Mouse (Mus musculus) heart, embryonic 11.5 days (tissue): Measurements from ENCODE around the gene Chsy1. TPM values are rescaled to one million over a fixed set of nuclear protein-coding genes. Genes with fewer than 3 reads are reported as not detected.

Source experiments
- ATAC-seq: fragments of 200-750 bp; cut with Nextera tagmentation; replicated peaks from 2 replicates; pipeline ENCODE4 v1.8.0; 2017; ENCODE audit warnings: moderate library complexity; ENCODE audit not compliant: insufficient number of reproducible peaks, low FRiP score, low TSS enrichment
- H3K27ac ChIP-seq: fragments of 300-500 bp; sonication (generic); 2 replicates; pipeline ENCODE4 v1.5.1; 2014; ENCODE audit warnings: mild to moderate bottlenecking, low read depth, low read length
- H3K27me3 ChIP-seq: fragments of 300-500 bp; sonication (generic); 2 replicates; pipeline ENCODE4 v1.6.1; 2014; ENCODE audit warnings: mild to moderate bottlenecking, low read length, mixed read lengths; ENCODE audit not compliant: control insufficient read depth, insufficient read depth
- H3K36me3 ChIP-seq: fragments of 300-500 bp; sonication (generic); 2 replicates; pipeline ENCODE4 v1.6.1; 2014; ENCODE audit warnings: mild to moderate bottlenecking, low read length, moderate library complexity, mixed read lengths; ENCODE audit not compliant: control insufficient read depth, insufficient read depth
- H3K4me1 ChIP-seq: fragments of 300-500 bp; sonication (generic); 2 replicates; pipeline ENCODE4 v1.6.1; 2014; ENCODE audit warnings: low read length; ENCODE audit not compliant: control insufficient read depth, insufficient read depth
- H3K4me2 ChIP-seq: fragments of 300-500 bp; sonication (generic); 2 replicates; pipeline ENCODE4 v1.6.1; 2014; ENCODE audit warnings: mild to moderate bottlenecking, moderate library complexity
- H3K4me3 ChIP-seq: fragments of 300-500 bp; sonication (generic); 2 replicates; pipeline ENCODE4 v1.5.1; 2014; ENCODE audit warnings: low read depth, low read length
- H3K9ac ChIP-seq: fragments of 300-500 bp; sonication (generic); 2 replicates; pipeline ENCODE4 v1.6.1; 2014; ENCODE audit warnings: mild to moderate bottlenecking, low read depth, low read length, moderate library complexity
- H3K9me3 ChIP-seq: fragments of 300-500 bp; sonication (generic); replicated peaks from 2 replicates; pipeline ENCODE4 v1.6.1; 2016; ENCODE audit warnings: low read length; ENCODE audit not compliant: control insufficient read depth
- WGBS: fragments of 180-500 bp; shearing (Covaris S2); extraction: QIAGEN DNeasy Blood & Tissue Kit; methylation state at CpG from one replicate; pipeline ENCODE4 v1.1.7; 2014; ENCODE audit not compliant: insufficient replicate concordance; 5-methylcytosine and 5-hydroxymethylcytosine counted together
- polyA plus RNA-seq: library from polyadenylated mRNA; unstranded; fragments of >200 nt; fragmentation: Nextera tagmentation; extraction: Ambion mirVana; gene quantifications from 2 replicates; pipeline ENCODE4 v1.2.1, GENCODE M21; 2014

Gene Chsy1
- polyA plus RNA-seq, 1 experiment from 2014 or later = 29.0 TPM

DNA sequence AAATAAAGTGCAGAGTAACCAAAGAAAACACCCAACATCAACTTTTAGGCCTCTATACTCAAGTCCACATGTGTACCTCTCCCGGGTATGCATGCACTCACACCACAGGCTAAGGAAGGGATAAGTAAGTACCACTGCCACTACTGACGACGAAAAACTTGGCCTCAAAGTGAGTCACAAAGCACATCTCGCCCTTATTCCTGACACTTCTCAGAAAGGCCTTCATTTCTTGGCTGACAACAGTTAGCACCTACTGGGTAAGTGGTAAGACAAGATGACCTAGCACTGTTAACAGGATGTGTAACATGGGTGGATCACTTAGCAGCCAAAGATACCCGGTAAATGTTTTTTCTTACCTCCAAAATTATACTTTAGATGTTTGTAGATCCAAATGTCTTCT, 4.8 kb upstream of the Chsy1 start:
- H3K9ac ChIP-seq = no peak overlapping the region
- no peaks in the 10 kb centered on the region; the same call in none of the 2 replicates for H3K27me3 ChIP-seq
- H3K27ac ChIP-seq = no peak overlapping the region
- no peak overlapping the region for H3K4me3 ChIP-seq
- 0 out of 2 replicates have a peak, but pooled peaks cover 4% of the 10 kb centered on the region for H3K4me1 ChIP-seq
- no peaks in the 10 kb centered on the region for H3K36me3 ChIP-seq
- WGBS = 77% methylated on average over 5 of the region's 5 CpGs
- H3K4me2 ChIP-seq = no peak overlapping the region
- no peak for ATAC-seq
- H3K9me3 ChIP-seq = no peaks in the 10 kb centered on the region

DNA sequence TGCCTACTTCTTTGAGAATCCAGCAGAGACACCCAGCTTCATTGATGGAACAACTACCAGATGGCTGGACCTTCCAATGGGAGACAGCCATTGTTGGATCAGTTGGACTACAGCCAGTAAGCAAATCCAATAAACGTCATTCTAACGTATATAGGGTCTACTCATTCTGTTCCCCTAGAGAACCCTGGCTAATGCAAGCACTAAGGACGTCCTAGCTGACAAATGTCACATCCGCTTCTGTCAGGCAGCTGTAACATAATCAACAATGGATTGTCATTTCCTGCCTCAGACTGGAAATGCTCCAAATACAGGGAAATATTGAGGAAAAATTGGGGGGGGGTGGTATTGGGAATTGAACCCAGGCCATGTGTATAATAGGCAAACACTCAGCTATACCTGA, 3.5 kb upstream of the Chsy1 start:
- no peak overlapping the region for H3K4me3 ChIP-seq
- H3K4me1 ChIP-seq = 0 out of 2 replicates have a peak, but pooled peaks cover 4% of the 10 kb centered on the region
- 63% methylated on average over 4 of the region's 4 CpGs for WGBS
- H3K27me3 ChIP-seq = no peaks in the 10 kb centered on the region; the same call in 1 of the 2 replicates
- H3K9ac ChIP-seq = no peak overlapping the region
- no peaks in the 10 kb centered on the region for H3K36me3 ChIP-seq
- no peak overlapping the region for H3K27ac ChIP-seq
- ATAC-seq = no peak
- H3K9me3 ChIP-seq = no peaks in the 10 kb centered on the region
- H3K4me2 ChIP-seq = no peak overlapping the region

GRCm38 (mm10) chr7:66106581-66107056, 2.7 kb upstream of the Chsy1 start:
- H3K27ac ChIP-seq = no peak overlapping the region
- H3K4me3 ChIP-seq = no peak overlapping the region
- no peaks in the 10 kb centered on the region for H3K36me3 ChIP-seq
- H3K4me2 ChIP-seq = no peak overlapping the region
- H3K9me3 ChIP-seq = no peaks in the 10 kb centered on the region
- 0 out of 2 replicates have a peak, but pooled peaks cover 4% of the 10 kb centered on the region for H3K4me1 ChIP-seq
- no peak overlapping the region for H3K9ac ChIP-seq
- H3K27me3 ChIP-seq = no peaks in the 10 kb centered on the region
- ATAC-seq = no peak
- WGBS = 73% methylated on average over 7 of the region's 7 CpGs

DNA sequence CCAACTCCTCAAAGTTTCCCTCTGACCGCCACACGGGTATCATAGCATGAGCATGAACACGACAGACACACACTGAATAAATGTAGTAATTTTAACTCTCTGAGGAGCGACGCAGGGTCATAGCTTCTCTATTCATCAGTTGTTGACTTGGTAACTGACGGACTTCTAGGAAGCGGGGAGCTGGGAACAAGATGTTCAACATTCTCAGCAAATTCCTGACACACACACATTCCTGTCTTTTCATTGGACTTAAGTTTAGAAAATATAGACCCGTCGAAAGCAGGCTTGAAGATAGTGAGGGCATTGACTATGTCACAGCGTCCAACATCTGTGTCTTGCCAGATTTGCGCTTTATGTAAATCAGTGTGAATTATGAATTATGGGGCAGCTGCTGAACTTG, 2.1 kb upstream of the Chsy1 start:
- H3K36me3 ChIP-seq = no peaks in the 10 kb centered on the region
- ATAC-seq = no peak
- H3K4me1 ChIP-seq = 0 out of 2 replicates have a peak, but pooled peaks cover 6% of the 10 kb centered on the region
- no peaks in the 10 kb centered on the region for H3K9me3 ChIP-seq
- no peak overlapping the region for H3K9ac ChIP-seq
- H3K27ac ChIP-seq = no peak overlapping the region
- no peak overlapping the region for H3K4me3 ChIP-seq
- no peak overlapping the region for H3K4me2 ChIP-seq
- H3K27me3 ChIP-seq = no peaks in the 10 kb centered on the region
- WGBS = 72% methylated on average over 11 of the region's 11 CpGs

DNA sequence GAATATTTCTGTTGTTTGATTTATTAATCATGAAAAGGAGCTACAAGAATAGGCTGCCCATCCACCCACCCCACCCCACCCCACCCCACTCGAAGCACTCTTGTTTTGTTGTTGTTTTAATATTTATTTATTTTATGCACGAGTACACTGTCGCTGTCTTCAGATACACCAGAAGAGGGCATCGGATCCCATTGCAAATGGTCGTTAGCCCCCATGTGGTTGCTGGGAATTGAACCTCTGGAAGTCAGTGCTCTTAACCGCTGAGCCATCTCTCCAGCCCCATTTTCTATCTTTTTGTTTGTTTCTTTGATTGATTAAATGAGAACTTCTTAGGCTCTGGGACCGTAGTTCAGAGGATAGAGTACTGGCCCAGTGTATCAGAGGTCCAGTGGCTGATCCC, 1.4 kb upstream of the Chsy1 start:
- Histone ChIP-seq H3K4me2 (no peak overlapping the region), H3K27me3 (no peaks in the 10 kb centered on the region), H3K4me3 (no peak overlapping the region), H3K9me3 (no peaks in the 10 kb centered on the region), H3K27ac (no peak overlapping the region), H3K4me1 (0 out of 2 replicates have a peak, but pooled peaks cover 9% of the 10 kb centered on the region), H3K9ac (no peak overlapping the region), H3K36me3 (no peaks in the 10 kb centered on the region)
- 16% methylated on average over 7 of the region's 7 CpGs for WGBS
- no peak for ATAC-seq

DNA sequence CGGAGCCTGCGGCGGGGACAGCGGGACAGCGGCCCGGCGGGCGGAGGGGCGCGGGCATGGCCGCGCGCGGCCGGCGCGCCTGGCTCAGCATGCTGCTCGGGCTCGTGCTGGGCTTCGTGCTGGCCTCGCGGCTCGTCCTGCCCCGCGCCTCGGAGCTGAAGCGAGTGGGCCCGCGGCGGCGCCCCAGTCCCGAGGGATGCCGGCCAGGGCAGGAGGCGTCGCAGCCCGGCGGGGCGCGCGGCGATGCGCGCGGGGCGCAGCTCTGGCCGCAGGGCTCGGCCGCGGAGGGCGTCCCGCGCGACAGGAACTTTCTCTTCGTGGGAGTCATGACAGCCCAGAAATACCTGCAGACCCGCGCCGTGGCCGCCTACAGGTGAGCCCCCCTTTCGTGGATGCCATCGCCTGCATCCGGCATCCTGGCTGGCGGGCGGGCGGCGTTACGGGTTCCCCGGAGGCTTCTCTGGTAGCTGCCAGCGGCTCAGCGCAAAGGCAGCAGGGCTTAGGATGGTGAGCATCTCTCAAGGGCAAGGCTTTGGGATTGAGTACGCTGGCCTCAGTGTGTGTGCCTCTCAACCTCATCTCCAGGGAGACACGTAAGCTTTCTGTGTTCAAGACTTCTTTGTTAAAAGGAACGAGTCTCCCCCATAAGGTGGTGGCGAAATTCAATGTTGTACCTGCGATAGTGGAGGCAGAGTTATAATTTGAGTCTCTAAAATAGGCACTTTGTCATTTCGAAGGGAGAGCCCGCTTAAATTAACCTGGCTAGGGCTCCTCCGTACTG, 730 bp downstream of the Chsy1 start:
- H3K9me3 ChIP-seq = no peaks in the 10 kb centered on the region
- WGBS = under 1% methylated on average over 51 of the region's 77 CpGs
- H3K4me3 ChIP-seq = peak overlapping the region; percentile 92
- peak; percentile 43; the same call in 1 of the 2 replicates for ATAC-seq
- no peaks in the 10 kb centered on the region for H3K27me3 ChIP-seq
- H3K27ac ChIP-seq = peak overlapping the region; percentile 66
- peaks cover 20% of the 10 kb centered on the region for H3K4me1 ChIP-seq
- H3K4me2 ChIP-seq = peak overlapping the region; percentile 91
- peak overlapping the region; percentile 93 for H3K9ac ChIP-seq
- H3K36me3 ChIP-seq = no peaks in the 10 kb centered on the region

DNA sequence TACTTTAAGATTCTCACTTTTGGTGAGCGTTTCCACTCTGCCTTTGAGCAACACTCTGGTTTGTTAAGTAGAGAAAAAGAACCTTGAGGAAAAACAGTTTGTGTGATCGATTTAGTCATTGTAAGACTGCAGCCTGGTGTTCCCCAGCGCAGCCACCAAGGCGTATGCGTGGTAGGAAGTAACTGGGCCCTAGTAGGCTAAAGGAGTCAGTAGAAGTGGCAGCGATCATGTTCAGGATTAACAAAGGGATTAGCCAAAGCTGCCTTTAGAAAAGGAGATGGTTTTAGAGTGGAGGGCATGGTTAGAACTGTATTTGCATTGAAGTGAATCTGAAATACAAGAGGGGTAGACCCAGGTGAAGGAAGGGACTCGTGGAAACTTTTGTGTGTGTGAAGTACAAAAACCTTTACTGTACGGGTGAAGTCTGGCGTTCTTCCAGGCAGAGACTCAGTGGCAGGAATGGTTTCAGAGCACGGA, 1.4 kb downstream of the Chsy1 start:
- WGBS = 6% methylated on average over 10 of the region's 10 CpGs
- H3K4me2 ChIP-seq = peak overlapping the region; percentile 91
- no peak for ATAC-seq
- H3K4me1 ChIP-seq = peaks cover 24% of the 10 kb centered on the region
- peak overlapping the region; percentile 93 for H3K9ac ChIP-seq
- no peaks in the 10 kb centered on the region for H3K9me3 ChIP-seq
- peak overlapping the region; percentile 66; the same call in 1 of the 2 replicates for H3K27ac ChIP-seq
- H3K36me3 ChIP-seq = no peaks in the 10 kb centered on the region
- peak overlapping the region; percentile 92 for H3K4me3 ChIP-seq
- H3K27me3 ChIP-seq = no peaks in the 10 kb centered on the region

GRCm38 (mm10) chr7:66111211-66111610, 1.9 kb downstream of the Chsy1 start:
- peak overlapping the region; percentile 93; the same call in 1 of the 2 replicates for H3K9ac ChIP-seq
- no peak for ATAC-seq
- H3K27ac ChIP-seq = no peak overlapping the region
- no peaks in the 10 kb centered on the region for H3K9me3 ChIP-seq
- H3K36me3 ChIP-seq = no peaks in the 10 kb centered on the region
- peaks cover 28% of the 10 kb centered on the region for H3K4me1 ChIP-seq
- peak overlapping the region; percentile 91 for H3K4me2 ChIP-seq
- peak overlapping the region; percentile 92 for H3K4me3 ChIP-seq
- 65% methylated on average over 10 of the region's 10 CpGs for WGBS
- H3K27me3 ChIP-seq = no peaks in the 10 kb centered on the region
